Mouse (Mus musculus) forebrain, embryonic 14.5 days (tissue): ENCODE data around the gene Phf12. TPM values are rescaled to one million over a fixed set of nuclear protein-coding genes. Genes with fewer than 3 reads are reported as not detected.

ENCODE experiments used
- ATAC-seq: fragments of 200-750 bp; cut with Nextera tagmentation; 2 replicates; pipeline ENCODE4 v1.8.0; 2017; ENCODE audit warnings: mild to moderate bottlenecking, moderate library complexity
- DNase-seq: peaks from one replicate; pipeline ENCODE4 v3.0.0-alpha.2; 2015; ENCODE audit warnings: low spot score
- H3K27ac ChIP-seq: fragments of 300-500 bp; sonication (generic); 2 replicates; pipeline ENCODE4 v1.5.1; 2014; ENCODE audit warnings: low read depth, mild to moderate bottlenecking, control low read depth, low read length, moderate library complexity
- H3K27me3 ChIP-seq: fragments of 300-500 bp; sonication (generic); replicated peaks from 2 replicates; pipeline ENCODE4 v1.6.1; 2014; ENCODE audit warnings: low read length, control low read depth, mixed read lengths; ENCODE audit not compliant: control insufficient read depth, insufficient read depth
- H3K36me3 ChIP-seq: fragments of 300-500 bp; sonication (generic); 2 replicates; pipeline ENCODE4 v1.6.1; 2014; ENCODE audit warnings: low read length, control low read depth; ENCODE audit not compliant: control insufficient read depth, insufficient read depth
- H3K4me1 ChIP-seq: fragments of 300-500 bp; sonication (generic); 2 replicates; pipeline ENCODE4 v1.6.1; 2014; ENCODE audit warnings: antibody characterized with exemption, low read length, control low read depth; ENCODE audit not compliant: control insufficient read depth, insufficient read depth
- H3K4me2 ChIP-seq: fragments of 300-500 bp; sonication (generic); 2 replicates; pipeline ENCODE4 v1.6.1; 2014; ENCODE audit warnings: mild to moderate bottlenecking, control low read depth, low read length
- H3K4me3 ChIP-seq: fragments of 300-500 bp; sonication (generic); 2 replicates; pipeline ENCODE4 v1.5.1; 2014; ENCODE audit warnings: low read depth, low read length, control low read depth
- H3K9ac ChIP-seq: fragments of 300-500 bp; sonication (generic); 2 replicates; pipeline ENCODE4 v1.6.1; 2014; ENCODE audit warnings: mild to moderate bottlenecking, low read length, control low read depth, moderate library complexity
- H3K9me3 ChIP-seq: fragments of 300-500 bp; sonication (generic); replicated peaks from 2 replicates; pipeline ENCODE4 v1.6.1; 2016; ENCODE audit warnings: low read length, control low read depth, mixed read lengths; ENCODE audit not compliant: control insufficient read depth
- WGBS: fragments of 180-500 bp; shearing (Covaris S2); extraction: QIAGEN DNeasy Blood & Tissue Kit; methylation state at CpG from one replicate; pipeline ENCODE4 v1.1.7; 2014; 5-methylcytosine and 5-hydroxymethylcytosine counted together
- polyA plus RNA-seq: library from polyadenylated mRNA; unstranded; fragments of >200 nt; fragmentation: Nextera tagmentation; extraction: Ambion mirVana; gene quantifications from 2 replicates; pipeline ENCODE4 v1.2.1, GENCODE M21; 2014

Gene Phf12
- polyA plus RNA-seq, 1 experiment from 2014 or later: 16.5 TPM

DNA sequence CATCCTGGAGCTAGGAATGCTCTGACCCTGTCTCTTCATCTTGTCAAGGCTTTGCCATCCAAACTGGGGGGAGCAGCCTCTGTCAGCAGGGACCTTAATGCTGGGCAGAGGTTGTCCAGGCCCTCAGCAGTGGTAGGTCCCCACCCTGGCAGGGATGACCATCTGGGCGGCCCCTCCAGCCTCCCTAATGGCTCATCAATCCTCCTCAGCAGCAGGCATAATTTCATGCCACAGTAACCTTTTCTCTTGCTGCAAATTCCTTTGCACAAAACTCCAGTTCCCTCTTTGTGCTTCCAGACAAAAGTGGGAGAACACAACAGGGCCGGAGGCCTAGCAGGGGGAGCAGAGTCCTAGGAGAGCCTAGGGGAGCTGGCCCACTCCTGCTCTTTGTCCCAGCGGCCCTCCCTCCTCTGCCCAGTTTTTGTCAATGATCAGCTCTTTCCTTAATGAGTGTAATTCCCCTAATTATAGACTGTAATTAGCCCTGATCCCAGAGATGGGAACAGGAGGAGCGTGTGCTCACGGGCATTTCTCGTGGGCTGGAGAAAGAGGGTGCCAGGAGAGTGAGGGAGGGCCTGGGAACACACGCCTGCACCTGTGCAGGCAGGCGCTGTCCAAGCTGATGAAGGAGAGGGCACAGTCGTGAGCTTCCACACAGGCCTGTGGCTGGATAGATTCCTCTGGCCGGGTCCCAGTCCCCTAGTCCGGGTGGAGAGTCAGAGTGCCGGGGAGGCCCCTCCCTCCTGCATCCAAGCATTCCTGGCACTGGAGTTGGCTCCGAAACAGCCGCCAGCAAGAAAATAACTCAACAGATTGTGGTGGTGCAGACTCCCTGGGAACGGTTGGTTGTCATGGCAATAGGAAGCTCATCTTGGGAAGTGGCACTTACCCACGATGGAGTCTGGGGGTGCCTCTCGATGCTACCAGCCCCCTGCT is 17.2 kb upstream of the Phf12 start:
- Histone ChIP-seq H3K27ac (peak overlapping the region; percentile 95), H3K27me3 (no peaks in the 10 kb centered on the region), H3K4me3 (no peak overlapping the region), H3K36me3 (peaks cover 29% of the 10 kb centered on the region), H3K9me3 (no peaks in the 10 kb centered on the region), H3K4me2 (peak overlapping the region; percentile 30; the same call in 1 of the 2 replicates), H3K4me1 (peaks cover 33% of the 10 kb centered on the region), H3K9ac (peak overlapping the region; percentile 42; the same call in 1 of the 2 replicates)
- 1% methylated on average over 17 of the region's 17 CpGs for WGBS
- peak; percentile 89 for ATAC-seq
- DNase-seq: peak; percentile 97

DNA sequence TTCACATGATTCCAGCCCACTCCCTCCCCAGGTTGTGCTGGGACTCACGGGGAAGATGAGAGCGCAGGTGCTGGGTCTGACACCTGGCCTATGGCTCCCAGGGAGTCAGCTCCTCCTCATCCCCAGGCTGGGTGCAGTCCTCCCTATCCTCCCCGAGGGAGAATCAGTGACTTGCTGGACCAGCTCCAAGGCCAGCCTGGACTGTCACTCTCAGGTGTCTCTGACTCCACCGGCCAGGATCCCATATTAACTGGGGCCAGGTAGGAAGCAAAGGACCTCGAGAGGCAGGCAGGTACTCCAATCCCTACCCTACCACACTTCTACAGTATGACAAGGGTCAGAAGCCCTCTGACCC is 16.5 kb upstream of the Phf12 start:
- Histone ChIP-seq H3K27me3 (no peaks in the 10 kb centered on the region), H3K9me3 (no peaks in the 10 kb centered on the region), H3K9ac (no peak overlapping the region), H3K4me2 (peak overlapping the region; percentile 30; the same call in 1 of the 2 replicates), H3K36me3 (peaks cover 35% of the 10 kb centered on the region), H3K27ac (peak overlapping the region; percentile 95), H3K4me1 (peaks cover 26% of the 10 kb centered on the region), H3K4me3 (no peak overlapping the region)
- ATAC-seq (no peak), DNase-seq (no peak)
- 32% methylated on average over 5 of the region's 5 CpGs for WGBS

DNA sequence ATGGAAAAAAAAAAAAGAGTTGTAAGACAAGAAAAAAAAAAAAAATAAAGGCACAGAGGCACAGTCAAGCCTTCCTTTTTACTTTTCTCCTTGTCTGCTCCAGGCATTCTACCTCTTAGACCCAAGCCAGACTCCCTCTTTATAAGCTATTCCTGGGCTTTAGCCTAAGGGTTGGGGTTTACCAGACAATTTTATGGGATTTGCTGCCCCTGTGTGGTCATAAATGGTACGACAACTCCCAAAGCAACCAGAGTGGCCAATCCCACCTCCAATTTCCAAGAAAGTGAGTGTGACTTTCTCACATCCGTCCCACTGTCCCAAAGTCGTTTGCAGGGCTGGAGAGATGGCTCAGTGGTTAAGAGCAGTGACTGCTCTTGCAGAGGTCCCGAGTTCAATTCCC is 15.4 kb upstream of the Phf12 start:
- H3K4me1 ChIP-seq: peaks cover 25% of the 10 kb centered on the region
- no peak overlapping the region for H3K27ac ChIP-seq
- no peak overlapping the region for H3K4me2 ChIP-seq
- H3K4me3 ChIP-seq: no peak overlapping the region
- H3K9ac ChIP-seq: no peak overlapping the region
- ATAC-seq (peak; percentile 16; the same call in 1 of the 2 replicates), DNase-seq (peak; percentile 92)
- H3K36me3 ChIP-seq: peaks cover 39% of the 10 kb centered on the region
- H3K9me3 ChIP-seq: no peaks in the 10 kb centered on the region
- WGBS: 0% methylated on average over 4 of the region's 4 CpGs
- no peaks in the 10 kb centered on the region for H3K27me3 ChIP-seq

DNA sequence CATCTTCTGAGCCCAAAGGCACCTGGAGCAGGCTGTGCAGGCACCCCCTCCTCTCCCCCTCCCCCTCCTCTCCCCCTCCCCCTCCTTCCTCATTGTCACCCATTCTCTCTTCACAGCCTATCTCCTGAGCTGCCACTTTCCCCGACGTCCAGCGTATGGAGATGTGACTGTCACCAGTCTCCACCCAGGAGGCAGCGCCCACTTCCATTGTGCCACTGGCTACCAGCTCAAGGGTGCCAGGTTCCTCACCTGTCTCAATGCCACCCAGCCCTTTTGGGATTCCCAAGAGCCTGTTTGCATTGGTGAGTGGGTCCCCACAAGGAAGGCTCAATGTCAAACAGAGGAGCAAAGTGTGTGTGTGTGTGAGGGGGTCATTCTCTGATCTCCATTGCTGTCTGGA is 13.8 kb upstream of the Phf12 start:
- H3K4me3 ChIP-seq: no peak overlapping the region
- ATAC-seq (no peak), DNase-seq (no peak)
- peaks cover 25% of the 10 kb centered on the region for H3K4me1 ChIP-seq
- no peak overlapping the region for H3K27ac ChIP-seq
- H3K36me3 ChIP-seq: peaks cover 47% of the 10 kb centered on the region
- no peaks in the 10 kb centered on the region for H3K27me3 ChIP-seq
- H3K9me3 ChIP-seq: no peaks in the 10 kb centered on the region
- WGBS: 67% methylated on average over 4 of the region's 4 CpGs
- no peak overlapping the region for H3K4me2 ChIP-seq
- no peak overlapping the region for H3K9ac ChIP-seq

DNA sequence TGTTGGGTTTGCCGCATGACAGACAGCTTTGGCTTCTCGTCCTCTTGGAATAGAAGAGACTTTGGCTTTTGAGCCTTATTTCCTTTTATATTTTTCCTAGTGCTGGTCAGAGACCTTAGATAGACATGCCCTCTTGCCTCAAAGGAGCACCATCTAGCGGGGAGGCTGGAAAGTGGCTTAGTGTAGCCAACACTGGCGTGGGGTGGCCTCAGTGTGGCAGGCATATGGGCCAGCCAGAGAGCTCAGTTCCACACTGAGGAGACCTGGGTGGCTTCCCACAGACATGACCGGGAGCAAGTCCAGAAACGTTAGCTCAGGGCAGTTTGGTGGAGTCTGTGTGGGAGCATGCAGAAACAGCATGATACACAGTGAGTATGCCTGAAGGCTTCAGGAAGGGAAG is 11.8 kb upstream of the Phf12 start:
- Histone ChIP-seq H3K36me3 (peaks cover 65% of the 10 kb centered on the region), H3K27me3 (no peaks in the 10 kb centered on the region)
- no peak for ATAC-seq

DNA sequence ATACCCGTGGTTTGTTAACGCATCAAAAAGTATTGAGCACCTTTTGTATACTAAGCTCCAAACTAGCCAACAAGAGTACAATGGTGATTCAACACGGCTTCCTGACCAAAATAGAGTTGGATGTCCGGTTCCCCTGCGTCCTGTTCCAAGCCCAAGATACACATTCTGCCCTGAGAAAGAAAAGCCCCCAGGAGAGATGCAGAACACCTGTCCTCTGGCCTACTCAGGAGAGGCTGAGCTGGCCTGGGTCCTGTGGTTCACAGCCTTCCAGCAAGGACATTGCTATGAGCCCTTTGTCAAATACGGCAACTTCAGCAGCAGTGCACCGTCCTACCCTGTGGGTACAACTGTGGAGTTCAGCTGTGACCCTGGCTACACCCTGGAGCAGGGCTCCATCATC is 9.0 kb upstream of the Phf12 start:
- Histone ChIP-seq H3K4me1 (no peaks in the 10 kb centered on the region), H3K27me3 (0 out of 2 replicates have a peak, but pooled peaks cover 4% of the 10 kb centered on the region), H3K27ac (no peak overlapping the region), H3K4me2 (no peak overlapping the region), H3K4me3 (no peak overlapping the region), H3K9ac (no peak overlapping the region), H3K9me3 (no peaks in the 10 kb centered on the region), H3K36me3 (peaks cover 90% of the 10 kb centered on the region)
- ATAC-seq (no peak), DNase-seq (no peak)
- WGBS: 90% methylated on average over 7 of the region's 7 CpGs

More for the DNA sequence above, 11.8 kb upstream of the Phf12 start:
- DNase-seq: no peak
- 88% methylated on average over 6 of the region's 6 CpGs for WGBS
- Histone ChIP-seq H3K9ac (no peak overlapping the region), H3K4me3 (no peak overlapping the region), H3K4me2 (no peak overlapping the region), H3K9me3 (no peaks in the 10 kb centered on the region), H3K4me1 (peaks cover 11% of the 10 kb centered on the region), H3K27ac (no peak overlapping the region)

DNA sequence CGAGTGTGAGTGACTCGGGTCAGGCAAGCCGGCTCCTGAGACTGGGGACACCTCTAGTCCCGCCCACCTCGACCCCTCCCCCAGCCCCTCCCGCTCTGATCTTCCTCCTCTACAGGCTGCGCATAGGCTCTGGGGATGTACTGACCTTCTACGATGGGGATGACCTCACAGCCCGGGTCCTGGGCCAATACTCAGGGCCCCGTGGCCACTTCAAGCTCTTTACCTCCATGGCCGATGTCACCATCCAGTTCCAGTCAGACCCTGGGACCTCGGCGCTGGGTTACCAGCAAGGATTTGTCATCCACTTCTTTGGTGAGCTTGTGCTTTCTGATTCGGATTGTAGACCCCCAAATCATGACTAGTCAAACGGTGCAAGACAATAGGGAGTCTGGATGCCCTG is 8.2 kb upstream of the Phf12 start:
- WGBS: 56% methylated on average over 15 of the region's 15 CpGs
- H3K9ac ChIP-seq: no peak overlapping the region
- H3K9me3 ChIP-seq: no peaks in the 10 kb centered on the region
- 0 out of 2 replicates have a peak, but pooled peaks cover 4% of the 10 kb centered on the region for H3K27me3 ChIP-seq
- no peak for ATAC-seq
- peaks cover 85% of the 10 kb centered on the region for H3K36me3 ChIP-seq
- DNase-seq: no peak
- no peak overlapping the region for H3K27ac ChIP-seq
- no peak overlapping the region for H3K4me2 ChIP-seq
- no peaks in the 10 kb centered on the region for H3K4me1 ChIP-seq
- H3K4me3 ChIP-seq: no peak overlapping the region

DNA sequence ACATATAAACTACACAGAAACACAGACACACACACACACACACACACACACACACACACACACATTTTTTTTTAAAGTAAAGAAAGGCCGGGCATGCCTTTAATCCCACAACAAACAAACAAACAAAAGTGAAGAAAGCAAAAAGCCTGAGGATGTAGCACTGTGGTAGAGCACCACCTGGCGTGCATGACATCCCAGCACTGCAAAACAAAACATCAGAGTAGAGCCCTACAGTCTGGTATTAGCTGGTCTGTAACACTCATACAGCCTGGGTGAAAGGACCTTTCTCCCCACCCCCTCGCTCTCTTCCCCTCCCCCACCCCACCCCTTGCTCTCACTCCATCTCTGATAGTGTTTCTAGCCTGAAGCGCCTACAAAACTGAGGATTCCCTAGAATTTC is 6.7 kb upstream of the Phf12 start:
- H3K9ac ChIP-seq: no peak overlapping the region
- no peaks in the 10 kb centered on the region for H3K4me1 ChIP-seq
- H3K4me2 ChIP-seq: no peak overlapping the region
- no peaks in the 10 kb centered on the region for H3K9me3 ChIP-seq
- 0 out of 2 replicates have a peak, but pooled peaks cover 4% of the 10 kb centered on the region for H3K27me3 ChIP-seq
- no peak overlapping the region for H3K27ac ChIP-seq
- WGBS: 49% methylated on average over 4 of the region's 4 CpGs
- no peak for ATAC-seq
- H3K36me3 ChIP-seq: peaks cover 70% of the 10 kb centered on the region
- H3K4me3 ChIP-seq: no peak overlapping the region
- no peak for DNase-seq

DNA sequence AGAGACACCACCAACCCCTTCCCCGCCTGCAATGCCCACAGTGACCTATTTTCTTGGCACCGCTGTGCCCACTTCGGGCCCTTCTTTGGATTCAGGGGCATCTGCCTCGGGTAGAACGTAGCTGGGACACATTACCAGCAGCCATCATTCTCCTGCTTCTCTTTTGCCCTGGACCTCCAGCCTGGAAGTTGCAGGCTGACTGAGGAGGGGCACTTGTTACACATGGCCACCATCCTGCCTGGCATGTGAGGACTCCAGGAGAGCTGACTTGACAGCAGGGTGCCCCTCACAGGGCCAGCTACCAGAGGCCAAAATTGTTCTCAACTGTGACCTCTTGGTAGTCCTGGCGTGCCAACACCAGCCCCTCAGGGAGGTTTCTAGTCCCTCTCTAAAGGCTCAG is 4.4 kb upstream of the Phf12 start:
- H3K36me3 ChIP-seq: peaks cover 55% of the 10 kb centered on the region
- 83% methylated on average over 6 of the region's 6 CpGs for WGBS
- DNase-seq (no peak), ATAC-seq (no peak)
- H3K9ac ChIP-seq: no peak overlapping the region
- no peak overlapping the region for H3K4me3 ChIP-seq
- H3K4me1 ChIP-seq: no peaks in the 10 kb centered on the region
- H3K4me2 ChIP-seq: no peak overlapping the region
- H3K9me3 ChIP-seq: no peaks in the 10 kb centered on the region
- no peak overlapping the region for H3K27ac ChIP-seq
- 0 out of 2 replicates have a peak, but pooled peaks cover 4% of the 10 kb centered on the region for H3K27me3 ChIP-seq
